Mouse (Mus musculus): ENCODE results near the gene Elavl2. TPM values are rescaled to one million over a fixed set of nuclear protein-coding genes. Genes with fewer than 3 reads are reported as not detected.

Elavl2 gene
- total RNA-seq (2023) = not detected

DNA sequence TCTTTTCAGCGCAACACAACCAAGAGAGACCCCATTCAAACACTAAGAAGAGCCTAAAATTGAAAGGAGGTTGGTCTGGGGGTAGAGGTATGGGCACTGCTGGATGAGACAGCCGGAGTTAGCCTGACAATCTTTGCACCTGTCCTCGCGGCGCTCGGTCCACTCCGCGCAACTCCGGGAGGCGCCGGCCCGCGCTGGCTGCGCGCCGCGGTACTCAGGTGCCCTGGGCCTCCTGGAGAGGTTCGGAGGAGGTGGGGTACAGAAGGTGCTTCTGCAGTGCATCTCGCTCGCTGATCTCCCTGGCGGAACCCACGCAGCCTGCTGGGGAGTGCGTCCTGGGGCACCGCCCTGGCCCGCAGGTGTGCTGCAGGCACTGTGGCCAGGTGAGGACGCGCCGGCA, at the start of gene Elavl2:
TSS of gene Elavl2 (minus strand) at position 363 of the 400 bp plus-strand sequence.

All from CD8-positive naive resting alpha-beta T cell, adult 57 days (primary cell).